Mouse (Mus musculus) hindbrain, embryonic 11.5 days (tissue): ENCODE data around the gene Kcnk5. TPM values are rescaled to one million over a fixed set of nuclear protein-coding genes. Genes with fewer than 3 reads are reported as not detected.

Source experiments
- ATAC-seq: fragments of 200-750 bp; cut with Nextera tagmentation; 2 replicates; pipeline ENCODE4 v1.8.0; 2017; ENCODE audit warnings: mild to moderate bottlenecking, moderate TSS enrichment, moderate library complexity; ENCODE audit not compliant: low FRiP score
- DNase-seq: peaks from one replicate; pipeline ENCODE4 v3.0.0-alpha.2; 2015; ENCODE audit warnings: low spot score
- H3K27ac ChIP-seq: fragments of 300-500 bp; sonication (generic); 2 replicates; pipeline ENCODE4 v1.5.1; 2014; ENCODE audit warnings: mild to moderate bottlenecking, low read depth, low read length
- H3K27me3 ChIP-seq: fragments of 300-500 bp; sonication (generic); 2 replicates; pipeline ENCODE4 v1.6.1; 2014; ENCODE audit warnings: mild to moderate bottlenecking, low read length, moderate library complexity, mixed read lengths; ENCODE audit not compliant: control insufficient read depth, insufficient read depth
- H3K36me3 ChIP-seq: fragments of 300-500 bp; sonication (generic); 2 replicates; pipeline ENCODE4 v1.6.1; 2014; ENCODE audit warnings: mild to moderate bottlenecking, low read length, moderate library complexity, mixed read lengths; ENCODE audit not compliant: control insufficient read depth, insufficient read depth
- H3K4me1 ChIP-seq: fragments of 300-500 bp; sonication (generic); replicated peaks from 2 replicates; pipeline ENCODE4 v1.6.1; 2014; ENCODE audit warnings: low read length, mixed read lengths; ENCODE audit not compliant: control insufficient read depth, insufficient read depth
- H3K4me2 ChIP-seq: fragments of 300-500 bp; sonication (generic); replicated peaks from 2 replicates; pipeline ENCODE4 v1.6.1; 2014; ENCODE audit warnings: mild to moderate bottlenecking, low read depth, low read length
- H3K4me3 ChIP-seq: fragments of 300-500 bp; sonication (generic); 2 replicates; pipeline ENCODE4 v1.5.1; 2014; ENCODE audit warnings: low read depth, low read length
- H3K9ac ChIP-seq: fragments of 300-500 bp; sonication (generic); 2 replicates; pipeline ENCODE4 v1.6.1; 2014; ENCODE audit warnings: low read depth, low read length
- H3K9me3 ChIP-seq: fragments of 300-500 bp; sonication (generic); 2 replicates; pipeline ENCODE4 v1.6.1; 2016; ENCODE audit warnings: low read length; ENCODE audit not compliant: control insufficient read depth
- WGBS: fragments of 180-500 bp; shearing (Covaris S2); extraction: QIAGEN DNeasy Blood & Tissue Kit; methylation state at CpG from one replicate; pipeline ENCODE4 v1.1.7; 2014; 5-methylcytosine and 5-hydroxymethylcytosine counted together
- polyA plus RNA-seq: library from polyadenylated mRNA; unstranded; fragments of >200 nt; fragmentation: Nextera tagmentation; extraction: Ambion mirVana; gene quantifications from 2 replicates; pipeline ENCODE4 v1.2.1, GENCODE M21; 2014

The Kcnk5 gene
- polyA plus RNA-seq, 1 experiment from 2014 or later, result 4.6 TPM

DNA sequence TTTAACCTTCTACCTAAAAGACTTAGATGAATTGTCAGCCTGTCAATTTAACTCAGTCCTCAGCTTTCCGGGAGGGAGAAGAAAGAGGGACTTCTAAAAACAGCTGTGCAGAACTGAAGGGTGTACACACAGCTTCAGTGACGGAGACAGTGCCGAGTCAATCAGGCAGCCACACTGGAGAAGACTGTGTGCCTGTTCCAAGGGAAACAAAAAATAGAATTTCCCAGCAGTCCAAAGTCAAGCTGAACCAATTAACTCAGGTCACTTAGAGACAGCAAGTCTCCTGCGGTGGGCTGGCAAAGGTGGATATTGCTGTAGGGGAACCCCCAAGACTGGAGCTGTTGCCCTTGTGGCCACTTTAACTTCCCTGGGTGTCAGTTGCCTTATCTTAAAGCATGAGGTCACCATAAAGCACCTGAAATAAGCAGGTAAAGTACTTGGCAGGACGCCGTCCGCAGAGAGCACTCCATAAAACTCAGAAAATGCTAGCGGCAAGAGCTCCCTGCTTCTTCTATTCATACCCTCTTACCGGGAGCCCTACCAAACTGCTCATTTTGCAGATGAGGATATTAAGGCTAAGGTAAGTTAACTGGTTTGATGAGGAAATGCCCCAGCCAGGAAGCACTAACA, 4.0 kb downstream of the Kcnk5 start:
- WGBS, result 77% methylated on average over 9 of the region's 9 CpGs
- no peak overlapping the region for H3K4me2 ChIP-seq
- no peak overlapping the region for H3K27ac ChIP-seq
- H3K9ac ChIP-seq, result no peak overlapping the region
- peaks cover 4% of the 10 kb centered on the region; the same call in 1 of the 2 replicates for H3K4me1 ChIP-seq
- H3K9me3 ChIP-seq, result no peaks in the 10 kb centered on the region
- H3K27me3 ChIP-seq, result no peaks in the 10 kb centered on the region
- no peak overlapping the region for H3K4me3 ChIP-seq
- DNase-seq, result no peak
- no peak for ATAC-seq
- H3K36me3 ChIP-seq, result no peaks in the 10 kb centered on the region

- H3K4me1 ChIP-seq, result peaks cover 2% of the 10 kb centered on the region; the same call in 1 of the 2 replicates
- H3K4me3 ChIP-seq, result no peak overlapping the region
- no peak overlapping the region for H3K4me2 ChIP-seq
- DNase-seq, result no peak
- no peak overlapping the region for H3K9ac ChIP-seq
- no peaks in the 10 kb centered on the region for H3K9me3 ChIP-seq
- no peaks in the 10 kb centered on the region for H3K36me3 ChIP-seq
- H3K27ac ChIP-seq, result no peak overlapping the region
- ATAC-seq, result no peak
- 93% methylated on average over 4 of the region's 4 CpGs for whole genome bisulfite sequencing
- H3K27me3 ChIP-seq, result no peaks in the 10 kb centered on the region
Observed at GRCm38 (mm10) chr14:20175705-20176104, 5.9 kb downstream of the Kcnk5 start.

DNA sequence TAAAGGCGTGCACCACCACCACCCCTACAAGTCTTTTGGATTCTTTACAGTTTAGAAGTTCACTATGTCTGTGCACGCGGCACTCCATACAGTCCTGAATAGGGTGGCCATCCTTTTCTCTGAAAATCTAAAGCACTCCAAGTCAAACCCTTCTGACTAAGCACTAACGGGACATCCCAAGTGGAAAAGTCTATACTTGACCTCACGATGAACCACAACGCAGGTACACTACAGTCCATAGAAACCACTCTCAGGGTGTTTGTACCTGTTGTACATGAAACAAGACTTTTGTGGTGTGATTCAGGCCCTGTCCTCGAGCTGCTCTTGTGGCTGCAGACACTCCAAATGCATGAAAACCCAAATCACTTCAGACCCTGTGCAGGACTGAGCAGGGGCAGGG, 6.5 kb downstream of the Kcnk5 start:
- no peak for ATAC-seq
- 93% methylated on average over 7 of the region's 7 CpGs for WGBS

GRCm38 (mm10) chr14:20174696-20175095, 6.9 kb downstream of the Kcnk5 start:
- H3K4me1 ChIP-seq, result no peaks in the 10 kb centered on the region; the same call in 1 of the 2 replicates
- no peaks in the 10 kb centered on the region for H3K9me3 ChIP-seq
- H3K36me3 ChIP-seq, result no peaks in the 10 kb centered on the region
- ATAC-seq, result no peak
- no peak overlapping the region for H3K9ac ChIP-seq
- H3K4me3 ChIP-seq, result no peak overlapping the region
- DNase-seq, result no peak
- no peak overlapping the region for H3K27ac ChIP-seq
- no peaks in the 10 kb centered on the region for H3K27me3 ChIP-seq
- no peak overlapping the region for H3K4me2 ChIP-seq
- WGBS, result 87% methylated on average over 6 of the region's 6 CpGs

More for the DNA sequence above, 6.5 kb downstream of the Kcnk5 start:
- Histone ChIP-seq H3K27me3 (no peaks in the 10 kb centered on the region), H3K4me2 (no peak overlapping the region), H3K4me3 (no peak overlapping the region), H3K4me1 (no peaks in the 10 kb centered on the region; the same call in 1 of the 2 replicates), H3K9ac (no peak overlapping the region), H3K9me3 (no peaks in the 10 kb centered on the region), H3K36me3 (no peaks in the 10 kb centered on the region), H3K27ac (no peak overlapping the region)
- no peak for DNase-seq

GRCm38 (mm10) chr14:20173873-20174490, 7.6 kb downstream of the Kcnk5 start:
- no peak overlapping the region for H3K4me3 ChIP-seq

DNA sequence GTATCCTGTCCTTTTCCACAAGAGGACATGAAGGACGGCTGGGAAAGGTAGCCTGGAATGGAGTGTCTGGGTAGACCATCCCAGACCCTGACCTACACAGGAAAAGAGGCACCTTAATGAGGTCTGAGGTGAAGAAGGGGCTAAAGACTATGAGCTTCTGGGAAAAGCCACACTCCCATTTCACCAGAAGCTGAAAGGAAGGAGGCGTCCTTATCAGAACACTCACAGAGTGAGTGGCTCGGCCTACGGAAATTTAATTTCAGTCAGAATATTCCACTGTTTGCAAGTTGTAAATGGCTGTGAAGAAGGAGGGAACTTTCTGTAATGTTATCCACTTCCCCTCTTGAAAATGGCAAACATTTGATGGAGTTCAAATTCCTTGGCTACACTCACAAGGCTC, 8.7 kb downstream of the Kcnk5 start:
- no peak overlapping the region for H3K4me3 ChIP-seq
- H3K27ac ChIP-seq, result no peak overlapping the region
- H3K9ac ChIP-seq, result no peak overlapping the region
- ATAC-seq (no peak), DNase-seq (no peak)
- no peaks in the 10 kb centered on the region for H3K36me3 ChIP-seq
- no peaks in the 10 kb centered on the region for H3K9me3 ChIP-seq
- H3K27me3 ChIP-seq, result no peaks in the 10 kb centered on the region
- no peak overlapping the region for H3K4me2 ChIP-seq
- WGBS, result 81% methylated on average over 4 of the region's 4 CpGs
- no peaks in the 10 kb centered on the region for H3K4me1 ChIP-seq

More at GRCm38 (mm10) chr14:20173873-20174490, 7.6 kb downstream of the Kcnk5 start:
- no peaks in the 10 kb centered on the region for H3K36me3 ChIP-seq
- H3K27me3 ChIP-seq, result no peaks in the 10 kb centered on the region
- ATAC-seq, result no peak
- H3K4me2 ChIP-seq, result no peak overlapping the region
- no peaks in the 10 kb centered on the region for H3K9me3 ChIP-seq
- no peak for DNase-seq
- no peak overlapping the region for H3K27ac ChIP-seq
- WGBS, result 92% methylated on average over 14 of the region's 14 CpGs
- no peak overlapping the region for H3K9ac ChIP-seq
- H3K4me1 ChIP-seq, result no peaks in the 10 kb centered on the region; the same call in 1 of the 2 replicates

GRCm38 (mm10) chr14:20172509-20172908, 9.1 kb downstream of the Kcnk5 start:
- Histone ChIP-seq H3K36me3 (no peaks in the 10 kb centered on the region), H3K27me3 (no peaks in the 10 kb centered on the region), H3K9ac (no peak overlapping the region), H3K4me2 (no peak overlapping the region), H3K27ac (no peak overlapping the region), H3K9me3 (no peaks in the 10 kb centered on the region), H3K4me3 (no peak overlapping the region), H3K4me1 (no peaks in the 10 kb centered on the region)
- 70% methylated on average over 5 of the region's 5 CpGs for WGBS
- ATAC-seq (no peak), DNase-seq (no peak)

DNA sequence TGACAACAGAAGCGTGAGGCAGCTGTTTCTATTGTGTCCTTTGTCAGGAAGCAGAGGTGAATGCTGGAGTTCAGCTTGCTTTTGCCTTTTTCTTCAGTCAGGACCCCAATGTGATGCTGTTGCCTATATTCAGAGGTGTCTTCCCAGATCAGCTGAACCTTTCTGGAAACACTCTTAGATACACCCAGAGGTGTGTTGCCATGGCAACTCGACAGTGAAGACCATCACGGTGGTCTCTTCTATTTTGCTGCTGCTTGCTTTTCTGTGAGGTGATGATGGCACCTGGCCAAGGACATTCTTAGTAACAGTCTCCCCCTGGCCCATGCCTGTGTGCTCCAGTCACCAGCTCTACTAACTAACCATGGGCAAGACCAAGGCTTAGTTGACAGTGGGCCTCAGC, 9.8 kb downstream of the Kcnk5 start:
- H3K4me2 ChIP-seq, result no peak overlapping the region
- no peak overlapping the region for H3K27ac ChIP-seq
- no peaks in the 10 kb centered on the region for H3K27me3 ChIP-seq
- ATAC-seq (no peak), DNase-seq (no peak)
- H3K4me1 ChIP-seq, result no peaks in the 10 kb centered on the region
- no peaks in the 10 kb centered on the region for H3K9me3 ChIP-seq
- 80% methylated on average over 3 of the region's 3 CpGs for WGBS
- H3K36me3 ChIP-seq, result no peaks in the 10 kb centered on the region
- no peak overlapping the region for H3K9ac ChIP-seq
- no peak overlapping the region for H3K4me3 ChIP-seq

DNA sequence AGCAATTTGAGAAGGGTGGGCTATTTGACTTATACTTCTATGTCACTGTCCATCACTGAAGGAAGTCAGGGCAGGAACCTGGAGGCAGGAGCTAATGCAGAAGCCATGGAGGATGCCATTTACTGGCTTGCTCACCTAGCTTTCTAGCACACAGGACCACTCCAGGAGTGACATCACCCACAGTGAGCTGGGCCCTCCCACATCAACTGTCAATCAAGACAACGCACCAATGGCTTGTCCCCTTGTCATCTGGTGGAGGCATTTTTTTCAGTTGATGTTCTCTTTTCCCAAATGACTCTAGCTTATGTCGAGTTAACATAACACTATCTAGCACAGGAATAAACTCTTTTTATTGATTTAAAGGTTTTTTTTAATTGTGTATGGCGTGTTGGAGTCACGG, 12.4 kb downstream of the Kcnk5 start:
- no peaks in the 10 kb centered on the region for H3K36me3 ChIP-seq
- H3K4me2 ChIP-seq, result no peak overlapping the region
- no peak overlapping the region for H3K9ac ChIP-seq
- ATAC-seq, result no peak
- H3K27ac ChIP-seq, result no peak overlapping the region
- H3K4me3 ChIP-seq, result no peak overlapping the region
- H3K9me3 ChIP-seq, result no peaks in the 10 kb centered on the region
- no peaks in the 10 kb centered on the region for H3K4me1 ChIP-seq
- no peaks in the 10 kb centered on the region for H3K27me3 ChIP-seq
- no peak for DNase-seq
- WGBS, result 89% methylated on average over 4 of the region's 4 CpGs
